ENCODE assay signal across 11 mouse cellular contexts in genomic region chr9:66651306-66651705, GRCm38 (mm10). TPM values are rescaled to one million over a fixed set of nuclear protein-coding genes. Genes with fewer than 3 reads are reported as not detected.
DNase-seq lines count a peak whose midpoint lies in the region; ATAC-seq and TF ChIP-seq lines count a peak whose summit lies in the region.
"Had no signal": no experiment of that assay in that cellular context is flagged by ENCODE, and none has a peak within 500 bp of the region (broad histone marks: within the 10 kb centered on the region; RNA-seq: fewer than 3 reads in every experiment).

No protein-coding gene starts in this region.

- no peaks in the 10 kb centered on the region for H3K36me3 ChIP-seq in heart, embryonic 15.5 days
- H3K36me3 ChIP-seq in heart, adult 2 months (ENCODE audit: control insufficient read depth, insufficient read depth, low read length) = no peaks in the 10 kb centered on the region
- no peaks in the 10 kb centered on the region for H3K36me3 ChIP-seq in forebrain, postnatal 0 days (ENCODE audit: insufficient read depth)

- H3K27me3 ChIP-seq in heart, embryonic 15.5 days = no peaks in the 10 kb centered on the region
- H3K27me3 ChIP-seq in heart, adult 2 months (ENCODE audit: control insufficient read depth, insufficient read depth, low read length) = no peaks in the 10 kb centered on the region
- no peaks in the 10 kb centered on the region for H3K27me3 ChIP-seq in forebrain, postnatal 0 days (ENCODE audit: insufficient read depth, low read length)
- H3K27me3 ChIP-seq: CH12.LX had no signal

- peaks cover 8% of the 10 kb centered on the region for H3K4me1 ChIP-seq in heart, embryonic 15.5 days (replicated peaks)
- no peaks in the 10 kb centered on the region for H3K4me1 ChIP-seq in heart, adult 2 months (ENCODE audit: control insufficient read depth, insufficient read depth, low read length)
- H3K4me1 ChIP-seq in forebrain, postnatal 0 days (ENCODE audit: insufficient read depth) = peaks cover 4% of the 10 kb centered on the region; the same call in 1 of the 2 replicates

- TF ChIP-seq POLR2A in heart, adult 2 months (IDR thresholded peaks at IDR 0.05; ENCODE audit: insufficient read depth, low read depth, low read length) = no peak

- no peak for DNase-seq in heart, adult 2 months
- peak; percentile 74 for DNase-seq in left cerebral cortex, postnatal 4 days
- no peak for DNase-seq in left cerebral cortex, adult 2 months (ENCODE audit: extremely low spot score in 1 of 2, low spot score in 2 of 2)
- DNase-seq in MN1 (ENCODE audit: low spot score) = peak; percentile 23
- DNase-seq in forebrain, postnatal 0 days = peak; percentile 76
- DNase-seq in gastrocnemius, postnatal 25 days = no peak

- peak overlapping the region; percentile 38 for H3K4me2 ChIP-seq in heart, embryonic 15.5 days
- H3K4me2 ChIP-seq in forebrain, postnatal 0 days (ENCODE audit: low read depth) = no peak overlapping the region
- H3K4me2 ChIP-seq: midbrain, embryonic 11.5 days had no signal

- intact Hi-C loops in heart, adult 2 months (cut with DNase I) = loop anchor here (5.0 to 10.0 kb wide), 2 partner anchors 121 to 1453 kb away; no protein-coding TSS in a partner anchor
- intact Hi-C loops in left cerebral cortex, postnatal 4 days (cut with DNase I) = no loop called here
- intact Hi-C loops in left cerebral cortex, adult 2 months (cut with DNase I) = no loop called here

- no peaks in the 10 kb centered on the region for H3K9me3 ChIP-seq in heart, embryonic 15.5 days (replicated peaks)
- H3K9me3 ChIP-seq in forebrain, postnatal 0 days (ENCODE audit: low read length) = no peaks in the 10 kb centered on the region

- no peaks in the 10 kb centered on the region for H3K79me2 ChIP-seq in heart, adult 2 months (replicated peaks; ENCODE audit: control insufficient read depth, insufficient read depth, low read length)

- H3K27ac ChIP-seq in heart, embryonic 15.5 days = no peak overlapping the region
- no peak overlapping the region for H3K27ac ChIP-seq in heart, adult 2 months
- no peak overlapping the region for H3K27ac ChIP-seq in left cerebral cortex, adult 2 months
- H3K27ac ChIP-seq in forebrain, postnatal 0 days (ENCODE audit: low read depth, low read length) = no peak overlapping the region
- H3K27ac ChIP-seq: liver, embryonic 14.5 days had no signal

- no peak for TF ChIP-seq EP300 in heart, adult 2 months (IDR thresholded peaks at IDR 0.05; ENCODE audit: insufficient read depth, low read depth, low read length)

- no peak overlapping the region for H3K4me3 ChIP-seq in heart, embryonic 15.5 days
- H3K4me3 ChIP-seq in heart, adult 2 months = no peak overlapping the region
- no peak overlapping the region for H3K4me3 ChIP-seq in left cerebral cortex, adult 2 months
- no peak overlapping the region for H3K4me3 ChIP-seq in forebrain, postnatal 0 days (ENCODE audit: low read depth, low read length)

- ATAC-seq in heart, embryonic 15.5 days (replicated peaks; ENCODE audit: insufficient number of reproducible peaks, insufficient read depth, low FRiP score, low read depth) = no peak
- ATAC-seq in forebrain, postnatal 0 days = peak; percentile 53; the same call in 1 of the 2 replicates
- ATAC-seq in frontal cortex, adult (ENCODE audit: low TSS enrichment) = no peak

- no peak overlapping the region for H3K9ac ChIP-seq in heart, embryonic 15.5 days
- no peak overlapping the region for H3K9ac ChIP-seq in heart, adult 2 months (ENCODE audit: low read depth, low read length)
- H3K9ac ChIP-seq in forebrain, postnatal 0 days = no peak overlapping the region
- H3K9ac ChIP-seq: liver, embryonic 14.5 days had no signal

- 22% methylated on average over 6 of the region's 6 CpGs for WGBS in heart, embryonic 15.5 days
- 27% methylated on average over 6 of the region's 6 CpGs for WGBS in heart, adult 2 months
- WGBS in forebrain, postnatal 0 days = 13% methylated on average over 6 of the region's 6 CpGs

- no peak for TF ChIP-seq CTCF in heart, adult 2 months (IDR thresholded peaks at IDR 0.05)
- no peak for TF ChIP-seq CTCF in left cerebral cortex, adult 2 months (IDR thresholded peaks at IDR 0.05)
- no peak for TF ChIP-seq CTCF in forebrain, postnatal 0 days (IDR thresholded peaks at IDR 0.05; ENCODE audit: low read depth)

RNA-seq across cellular contexts. Expression of gene Usp3, which starts 58.4 kb away (rescaled TPM):
- polyA plus RNA-seq in heart, embryonic 15.5 days (2015; fragmentation: Nextera tagmentation; extraction: Ambion mirVana) = 30.5 and 35.6 TPM in 2 replicates
- 10 to 100 TPM; 20.6 to 20.7 TPM for total RNA-seq in heart, adult 2 months (2021)
- 7.2 and 10.2 TPM in 2 replicates for polyA plus RNA-seq in heart, adult 2 months (2012; rRNA removed)
- 10 to 100 TPM; 60.7 to 67.3 TPM for total RNA-seq in left cerebral cortex, postnatal 4 days (2021)
- total RNA-seq in left cerebral cortex, adult 2 months (2021) = 10 to 100 TPM; 32.5 to 40.0 TPM
- total RNA-seq in forebrain, postnatal 0 days (2014; rRNA removed) = 46.3 and 59.7 TPM in 2 replicates
- 55.1 and 55.2 TPM in 2 replicates for polyA plus RNA-seq in forebrain, postnatal 0 days (2015; fragmentation: Nextera tagmentation; extraction: Ambion mirVana)
- 10 to 100 TPM; 12.8 to 15.4 TPM for total RNA-seq in gastrocnemius, postnatal 25 days (2021)

Comparison
In these comparisons a context has a peak if more than half of its experiments do, and no peak if none do; other contexts are left out.
1. DNase-seq: peak in left cerebral cortex, postnatal 4 days (single experiment), MN1 (single experiment) and forebrain, postnatal 0 days (single experiment); none in heart, adult 2 months (0 of 2), left cerebral cortex, adult 2 months (0 of 2) and gastrocnemius, postnatal 25 days (single experiment).